Mouse (Mus musculus) forebrain, postnatal 0 days (tissue): Measurements from ENCODE around the gene H2al3. TPM values are rescaled to one million over a fixed set of nuclear protein-coding genes. Genes with fewer than 3 reads are reported as not detected.

ENCODE experiments used
- ATAC-seq: fragments of 200-750 bp; cut with Nextera tagmentation; 2 replicates; pipeline ENCODE4 v1.8.0; 2017; ENCODE audit warnings: mild to moderate bottlenecking, moderate library complexity
- DNase-seq: peaks from one replicate; pipeline ENCODE4 v3.0.0-alpha.2; 2015
- H3K27ac ChIP-seq: fragments of 300-500 bp; sonication (generic); 2 replicates; pipeline ENCODE4 v1.5.1; 2014; ENCODE audit warnings: low read depth, mild to moderate bottlenecking, antibody characterized with exemption, low read length, moderate library complexity, mixed read lengths
- H3K27me3 ChIP-seq: fragments of 300-500 bp; sonication (generic); 2 replicates; pipeline ENCODE4 v1.6.1; 2014; ENCODE audit warnings: mild to moderate bottlenecking, low read length, mixed read lengths; ENCODE audit not compliant: insufficient read depth
- H3K36me3 ChIP-seq: fragments of 300-500 bp; sonication (generic); 2 replicates; pipeline ENCODE4 v1.6.1; 2014; ENCODE audit warnings: mild to moderate bottlenecking, moderate library complexity; ENCODE audit not compliant: insufficient read depth
- H3K4me1 ChIP-seq: fragments of 300-500 bp; sonication (generic); 2 replicates; pipeline ENCODE4 v1.6.1; 2014; ENCODE audit warnings: antibody characterized with exemption; ENCODE audit not compliant: insufficient read depth
- H3K4me2 ChIP-seq: fragments of 300-500 bp; sonication (generic); 2 replicates; pipeline ENCODE4 v1.6.1; 2014; ENCODE audit warnings: low read depth, mild to moderate bottlenecking, moderate library complexity
- H3K4me3 ChIP-seq: fragments of 300-500 bp; sonication (generic); 2 replicates; pipeline ENCODE4 v1.5.1; 2014; ENCODE audit warnings: low read depth, low read length, mixed read lengths
- H3K9ac ChIP-seq: fragments of 300-500 bp; sonication (generic); 2 replicates; pipeline ENCODE4 v1.6.1; 2014; ENCODE audit warnings: mild to moderate bottlenecking
- H3K9me3 ChIP-seq: fragments of 300-500 bp; sonication (generic); 2 replicates; pipeline ENCODE4 v1.6.1; 2016; ENCODE audit warnings: low read length
- CTCF ChIP-seq: sonication (generic); IDR thresholded peaks from 2 replicates; pipeline ENCODE4 v1.5.1; 2016; ENCODE audit warnings: antibody characterized with exemption, control low read depth, low read depth
- WGBS: fragments of 180-500 bp; shearing (Covaris S2); extraction: QIAGEN DNeasy Blood & Tissue Kit; methylation state at CpG from one replicate; pipeline ENCODE4 v1.1.7; 2014; 5-methylcytosine and 5-hydroxymethylcytosine counted together
- polyA plus RNA-seq: library from polyadenylated mRNA; unstranded; fragments of >200 nt; fragmentation: Nextera tagmentation; extraction: Ambion mirVana; gene quantifications from 2 replicates; pipeline ENCODE4 v1.2.1, GENCODE M21; 2015
- total RNA-seq: library from RNA; depleted of rRNA; stranded (reverse); fragments of >200 nt; gene quantifications from 2 replicates; pipeline ENCODE4 v1.2.3, GENCODE M21; 2014; rRNA removed

The H2al3 gene
- total RNA-seq = not detected in 2 replicates
- not detected in 2 replicates for polyA plus RNA-seq

DNA sequence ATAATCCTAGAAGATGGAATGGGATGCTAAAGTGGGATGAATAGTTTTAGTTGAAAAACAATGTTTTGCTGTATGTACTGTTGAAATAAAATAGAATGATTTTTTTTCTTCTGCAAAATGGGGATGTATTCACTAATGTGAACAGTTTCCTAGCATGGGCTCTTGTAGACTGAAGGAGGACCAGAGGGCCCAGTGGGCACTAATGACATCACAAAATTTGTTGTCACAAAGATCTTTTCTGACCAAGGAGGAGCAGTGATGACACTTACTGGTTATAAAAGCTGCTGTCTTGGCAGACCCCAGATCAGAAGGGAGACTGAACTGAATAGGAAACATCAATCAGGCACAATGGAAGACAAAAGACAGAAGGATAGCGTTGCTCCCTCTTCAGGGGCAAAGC is at the start of gene H2al3:
Gene H2al3, plus strand, starts transcription at position 301 of the 400 bp plus-strand sequence.
- WGBS = 50% methylated on average over 1 of the region's 1 CpGs

DNA sequence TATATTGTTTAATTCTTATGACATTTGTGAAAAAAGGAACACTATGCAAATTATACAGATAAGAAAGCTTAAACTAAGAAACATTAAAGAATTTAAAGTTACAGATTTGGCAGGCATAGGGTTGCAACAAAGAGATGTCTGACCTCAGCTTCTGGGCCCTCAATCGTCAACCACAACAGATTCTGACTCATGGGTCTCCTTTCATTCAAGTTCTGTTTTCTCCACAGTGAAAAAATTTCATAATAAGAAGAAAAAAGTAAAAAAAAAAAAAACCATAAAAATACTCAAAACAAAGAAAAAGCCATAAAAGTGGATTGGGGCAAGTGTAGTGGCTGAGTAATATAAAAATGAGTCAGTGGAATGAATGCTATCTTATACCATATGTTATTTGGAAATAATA is 39.4 kb upstream of the H2al3 start:
- Histone ChIP-seq H3K36me3 (no peaks in the 10 kb centered on the region), H3K27ac (no peak overlapping the region), H3K27me3 (no peaks in the 10 kb centered on the region), H3K4me3 (no peak overlapping the region), H3K9ac (no peak overlapping the region), H3K9me3 (no peaks in the 10 kb centered on the region), H3K4me1 (no peaks in the 10 kb centered on the region), H3K4me2 (no peak overlapping the region)
- DNase-seq = no peak
- 78% methylated on average over 1 of the region's 1 CpGs for WGBS
- no peak for ATAC-seq
- no peak for TF ChIP-seq CTCF

More for the DNA sequence above, at the start of gene H2al3:
- H3K36me3 ChIP-seq = no peaks in the 10 kb centered on the region
- DNase-seq = no peak
- no peak within 1 kb of the TSS for H3K4me3 ChIP-seq
- no peaks in the 10 kb centered on the region for H3K9me3 ChIP-seq
- ATAC-seq = no peak
- H3K4me2 ChIP-seq = no peak within 1 kb of the TSS
- H3K27me3 ChIP-seq = no peaks in the 10 kb centered on the region
- TF ChIP-seq CTCF = no peak
- no peak within 1 kb of the TSS for H3K9ac ChIP-seq
- H3K27ac ChIP-seq = no peak within 1 kb of the TSS
- H3K4me1 ChIP-seq = no peaks in the 10 kb centered on the region

DNA sequence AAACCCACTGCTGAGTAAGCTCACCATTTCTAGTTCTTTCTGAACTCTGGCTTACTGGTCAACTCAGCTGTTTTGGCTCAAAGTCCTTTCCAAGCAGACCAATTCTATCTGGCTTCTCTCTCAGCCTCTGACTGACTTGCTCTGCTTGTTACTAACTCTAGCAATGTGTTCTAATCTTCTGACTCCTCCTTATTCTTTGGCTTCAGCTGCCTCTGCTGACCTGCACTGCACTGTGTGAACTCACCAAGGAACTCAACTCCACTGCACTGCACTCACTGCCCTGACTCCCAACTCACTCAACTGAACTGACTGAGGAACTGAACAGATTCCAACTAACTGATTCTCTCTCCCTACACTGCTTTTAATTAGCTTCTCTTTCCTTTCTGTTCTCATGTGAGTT is 37.0 kb upstream of the H2al3 start:
- Histone ChIP-seq H3K9me3 (no peaks in the 10 kb centered on the region), H3K4me3 (no peak overlapping the region), H3K27ac (no peak overlapping the region), H3K36me3 (no peaks in the 10 kb centered on the region), H3K9ac (no peak overlapping the region), H3K4me1 (no peaks in the 10 kb centered on the region), H3K27me3 (no peaks in the 10 kb centered on the region), H3K4me2 (no peak overlapping the region)
- DNase-seq = no peak
- ATAC-seq = no peak
- no peak for TF ChIP-seq CTCF

DNA sequence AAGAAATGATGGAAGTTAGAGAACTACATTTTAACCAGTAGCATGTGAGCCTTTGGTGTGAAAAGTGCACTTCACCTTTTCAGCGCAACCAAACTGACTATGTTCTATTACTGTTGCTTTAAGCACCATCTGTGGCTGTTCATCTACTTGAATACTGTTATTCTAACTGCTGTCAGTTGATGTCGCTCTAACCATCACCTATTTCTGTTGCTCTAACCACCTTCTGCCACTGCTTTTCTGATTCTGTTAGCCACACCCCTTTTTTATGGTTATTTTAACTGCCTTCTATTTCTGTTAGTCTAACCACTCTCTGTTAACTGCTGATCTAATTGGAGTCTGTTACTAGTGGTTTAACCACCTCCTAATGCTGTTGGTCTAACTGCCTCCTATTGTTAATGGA is 14.7 kb upstream of the H2al3 start:
- H3K27ac ChIP-seq = no peak overlapping the region
- H3K27me3 ChIP-seq = no peaks in the 10 kb centered on the region
- DNase-seq (no peak), ATAC-seq (no peak)
- H3K4me3 ChIP-seq = no peak overlapping the region
- no peaks in the 10 kb centered on the region for H3K9me3 ChIP-seq
- TF ChIP-seq CTCF = no peak
- H3K4me2 ChIP-seq = no peak overlapping the region
- no peak overlapping the region for H3K9ac ChIP-seq
- WGBS = 67% methylated on average over 2 of the region's 2 CpGs
- H3K36me3 ChIP-seq = no peaks in the 10 kb centered on the region
- no peaks in the 10 kb centered on the region for H3K4me1 ChIP-seq

DNA sequence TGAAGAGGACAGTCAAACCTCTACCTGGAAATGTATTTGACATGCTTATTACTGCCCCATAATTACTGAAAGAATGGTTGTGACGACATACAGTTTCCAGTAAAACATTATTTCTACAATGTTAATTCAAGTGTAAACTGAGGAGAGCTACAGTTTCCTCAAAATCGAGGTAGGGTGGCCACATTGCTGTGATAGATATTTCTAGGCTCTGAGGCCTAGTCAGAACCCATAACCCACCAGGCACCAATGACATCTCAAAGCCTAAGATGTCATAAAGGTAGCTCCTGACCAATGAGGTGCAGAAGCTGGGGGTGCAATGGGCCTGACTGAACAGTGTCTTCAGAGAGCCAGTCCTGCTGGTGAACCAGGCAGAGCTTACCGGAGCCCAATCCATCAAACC is 2.9 kb upstream of the H2al3 start, which contains the start of gene Hypm:
Gene Hypm, plus strand, starts transcription at position 301 of the 400 bp plus-strand sequence.
- H3K9me3 ChIP-seq = no peaks in the 10 kb centered on the region
- no peak for TF ChIP-seq CTCF
- H3K9ac ChIP-seq = no peak within 1 kb of the TSS
- no peak within 1 kb of the TSS for H3K4me2 ChIP-seq
- H3K27me3 ChIP-seq = no peaks in the 10 kb centered on the region
- no peak within 1 kb of the TSS for H3K4me3 ChIP-seq
- no peaks in the 10 kb centered on the region for H3K4me1 ChIP-seq
- H3K36me3 ChIP-seq = no peaks in the 10 kb centered on the region
- WGBS = 83% methylated on average over 3 of the region's 3 CpGs
- no peak within 1 kb of the TSS for H3K27ac ChIP-seq
- ATAC-seq (no peak), DNase-seq (no peak)

DNA sequence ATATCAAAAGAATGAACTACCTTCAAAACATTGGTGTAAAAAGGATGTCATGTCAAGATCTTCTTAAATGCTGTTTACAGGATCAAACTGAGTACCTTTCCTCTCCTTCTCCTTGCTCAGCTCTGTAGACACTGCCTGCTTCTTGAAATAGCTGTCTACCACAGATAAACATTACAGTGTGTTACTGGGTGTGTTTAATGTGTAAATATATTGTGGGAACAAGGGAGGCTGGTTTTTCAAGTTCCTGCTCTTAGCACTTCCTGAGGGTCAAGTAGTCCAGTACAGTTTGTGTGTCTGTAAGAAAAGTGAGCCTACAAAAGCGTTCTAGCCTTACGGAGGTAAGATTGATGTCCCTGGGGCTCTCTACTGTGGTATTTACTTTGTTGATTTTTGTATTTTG is 12.4 kb downstream of the H2al3 start:
- H3K27ac ChIP-seq = no peak overlapping the region
- TF ChIP-seq CTCF = no peak
- H3K9ac ChIP-seq = no peak overlapping the region
- H3K9me3 ChIP-seq = no peaks in the 10 kb centered on the region
- no peak overlapping the region for H3K4me2 ChIP-seq
- H3K4me3 ChIP-seq = no peak overlapping the region
- H3K36me3 ChIP-seq = no peaks in the 10 kb centered on the region
- no peaks in the 10 kb centered on the region for H3K4me1 ChIP-seq
- WGBS = 89% methylated on average over 2 of the region's 2 CpGs
- no peaks in the 10 kb centered on the region for H3K27me3 ChIP-seq
- DNase-seq (no peak), ATAC-seq (no peak)

DNA sequence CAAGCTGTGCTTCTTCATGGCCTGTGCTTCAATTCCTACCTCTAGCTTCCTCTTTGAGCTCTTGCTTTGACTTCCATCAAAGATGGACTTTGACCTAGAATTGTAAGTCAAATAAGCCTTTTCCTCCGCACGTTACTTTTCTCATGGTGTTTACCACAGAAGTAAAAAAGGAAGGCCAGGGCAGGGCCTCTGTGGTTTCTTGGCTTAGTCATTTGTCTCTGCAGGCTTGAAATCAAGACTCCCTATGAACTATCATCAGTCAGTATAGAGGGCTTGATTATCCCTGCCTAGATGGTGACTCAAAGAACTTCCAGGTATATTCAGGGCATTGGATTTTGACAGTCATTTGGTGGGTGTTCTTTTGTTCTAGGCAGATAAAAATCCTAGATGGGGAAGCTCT is 26.0 kb downstream of the H2al3 start:
- no peak for TF ChIP-seq CTCF
- H3K4me2 ChIP-seq = no peak overlapping the region
- ATAC-seq = no peak

DNA sequence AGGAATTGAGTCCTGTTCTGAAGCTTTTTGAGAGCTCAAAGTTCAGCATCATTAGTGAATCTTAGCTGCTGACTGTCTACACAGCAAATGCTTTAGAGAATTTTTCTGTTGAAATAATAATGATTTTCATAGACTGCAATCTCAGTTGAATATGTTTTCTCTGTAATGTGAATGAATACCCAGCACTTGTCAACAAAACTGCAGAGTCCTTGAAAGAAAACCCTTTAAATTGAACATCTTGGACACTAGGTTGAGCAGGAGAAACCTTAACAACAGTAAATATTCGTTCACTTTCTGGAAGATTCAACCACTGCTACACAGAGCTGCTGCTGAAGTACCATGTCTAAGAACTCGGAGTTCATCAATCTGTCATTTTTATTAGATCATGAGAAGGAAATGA is 35.8 kb downstream of the H2al3 start, which contains the start of gene Sytl5:
Gene Sytl5, plus strand, starts transcription at position 301 of the 400 bp plus-strand sequence.
- no peak for ATAC-seq
- Histone ChIP-seq H3K9me3 (no peaks in the 10 kb centered on the region), H3K4me2 (no peak within 1 kb of the TSS), H3K27ac (no peak within 1 kb of the TSS), H3K4me3 (no peak within 1 kb of the TSS), H3K9ac (no peak within 1 kb of the TSS), H3K4me1 (no peaks in the 10 kb centered on the region), H3K36me3 (no peaks in the 10 kb centered on the region), H3K27me3 (no peaks in the 10 kb centered on the region)
- 70% methylated on average over 2 of the region's 2 CpGs for WGBS
- no peak for TF ChIP-seq CTCF
- no peak for DNase-seq

More for the DNA sequence above, 26.0 kb downstream of the H2al3 start:
- no peak for DNase-seq
- no peak overlapping the region for H3K27ac ChIP-seq
- H3K9me3 ChIP-seq = no peaks in the 10 kb centered on the region
- 96% methylated on average over 2 of the region's 2 CpGs for WGBS
- H3K9ac ChIP-seq = no peak overlapping the region
- no peaks in the 10 kb centered on the region for H3K4me1 ChIP-seq
- no peaks in the 10 kb centered on the region for H3K36me3 ChIP-seq
- no peaks in the 10 kb centered on the region for H3K27me3 ChIP-seq
- no peak overlapping the region for H3K4me3 ChIP-seq

Other genes with a start within 250 kb of the H2al3 start
- 69.4 and 69.9 TPM in 2 replicates for gene Dynlt3, start 186.7 kb upstream of the H2al3 start, total RNA-seq
- gene Dynlt3, start 186.7 kb upstream of the H2al3 start, polyA plus RNA-seq = 74.4 and 76.5 TPM in 2 replicates
- gene Hypm, start 2.8 kb upstream of the H2al3 start, total RNA-seq = not detected in 2 replicates
- gene Hypm, start 2.8 kb upstream of the H2al3 start, polyA plus RNA-seq = not detected in 2 replicates
- 1.2 and 2.3 TPM in 2 replicates for gene Sytl5, start 35.9 kb downstream of the H2al3 start, total RNA-seq
- gene Sytl5, start 35.9 kb downstream of the H2al3 start, polyA plus RNA-seq = 0.31 and 0.52 TPM in 2 replicates